Mouse (Mus musculus) hindbrain, embryonic 13.5 days (tissue): ENCODE results near the gene Ifnar1. TPM values are rescaled to one million over a fixed set of nuclear protein-coding genes. Genes with fewer than 3 reads are reported as not detected.
A peak's percentile ranks its signal among the peaks of the same experiment; 100 is the strongest.

ENCODE experiments used
- ATAC-seq: fragments of 200-750 bp; cut with Nextera tagmentation; 2 replicates; pipeline ENCODE4 v1.8.0; 2017; ENCODE audit warnings: moderate TSS enrichment; ENCODE audit not compliant: low FRiP score
- H3K27ac ChIP-seq: fragments of 300-500 bp; sonication (generic); 2 replicates; pipeline ENCODE4 v1.5.1; 2015; ENCODE audit warnings: inconsistent platforms, mild to moderate bottlenecking, moderate library complexity
- H3K27me3 ChIP-seq: fragments of 300-500 bp; sonication (generic); 2 replicates; pipeline ENCODE4 v1.6.1; 2015; ENCODE audit warnings: mild to moderate bottlenecking, inconsistent platforms
- H3K36me3 ChIP-seq: fragments of 300-500 bp; sonication (generic); 2 replicates; pipeline ENCODE4 v1.6.1; 2015; ENCODE audit warnings: mild to moderate bottlenecking, inconsistent platforms
- H3K4me1 ChIP-seq: fragments of 300-500 bp; sonication (generic); replicated peaks from 2 replicates; pipeline ENCODE4 v1.6.1; 2015; ENCODE audit warnings: inconsistent platforms
- H3K4me2 ChIP-seq: fragments of 300-500 bp; sonication (generic); 2 replicates; pipeline ENCODE4 v1.6.1; 2015; ENCODE audit warnings: inconsistent platforms, mild to moderate bottlenecking, moderate library complexity
- H3K4me3 ChIP-seq: fragments of 300-500 bp; sonication (generic); 2 replicates; pipeline ENCODE4 v1.5.1; 2015; ENCODE audit warnings: mild to moderate bottlenecking, inconsistent platforms
- H3K9ac ChIP-seq: fragments of 300-500 bp; sonication (generic); 2 replicates; pipeline ENCODE4 v1.6.1; 2015; ENCODE audit warnings: mild to moderate bottlenecking, inconsistent platforms
- H3K9me3 ChIP-seq: fragments of 300-500 bp; sonication (generic); 2 replicates; pipeline ENCODE4 v1.6.1; 2016; ENCODE audit warnings: inconsistent platforms
- WGBS: fragments of 180-500 bp; shearing (Covaris S2); methylation state at CpG from one replicate; pipeline ENCODE4 v1.1.7; 2015; 5-methylcytosine and 5-hydroxymethylcytosine counted together
- polyA plus RNA-seq: library from polyadenylated mRNA; unstranded; fragments of >200 nt; fragmentation: Nextera tagmentation; extraction: Ambion mirVana; gene quantifications from 2 replicates; pipeline ENCODE4 v1.2.1, GENCODE M21; 2015

The Ifnar1 gene
- polyA plus RNA-seq, 1 experiment from 2014 or later: 48.4 TPM

- Histone ChIP-seq H3K27ac (no peak overlapping the region), H3K4me1 (no peaks in the 10 kb centered on the region), H3K9ac (no peak overlapping the region), H3K4me3 (no peak overlapping the region), H3K9me3 (no peaks in the 10 kb centered on the region), H3K36me3 (no peaks in the 10 kb centered on the region), H3K27me3 (no peaks in the 10 kb centered on the region), H3K4me2 (no peak overlapping the region)
- WGBS: 56% methylated on average over 13 of the region's 13 CpGs
- no peak for ATAC-seq
Observed at GRCm38 (mm10) chr16:91534477-91534876, 49.4 kb downstream of the Ifnar1 start.

- Histone ChIP-seq H3K4me3 (no peak overlapping the region), H3K4me1 (no peaks in the 10 kb centered on the region), H3K36me3 (no peaks in the 10 kb centered on the region), H3K9me3 (no peaks in the 10 kb centered on the region), H3K4me2 (no peak overlapping the region), H3K27ac (no peak overlapping the region), H3K9ac (no peak overlapping the region), H3K27me3 (no peaks in the 10 kb centered on the region)
- WGBS: 87% methylated on average over 6 of the region's 6 CpGs
- ATAC-seq: no peak
Observed at GRCm38 (mm10) chr16:91534888-91535287, 49.9 kb downstream of the Ifnar1 start.

DNA sequence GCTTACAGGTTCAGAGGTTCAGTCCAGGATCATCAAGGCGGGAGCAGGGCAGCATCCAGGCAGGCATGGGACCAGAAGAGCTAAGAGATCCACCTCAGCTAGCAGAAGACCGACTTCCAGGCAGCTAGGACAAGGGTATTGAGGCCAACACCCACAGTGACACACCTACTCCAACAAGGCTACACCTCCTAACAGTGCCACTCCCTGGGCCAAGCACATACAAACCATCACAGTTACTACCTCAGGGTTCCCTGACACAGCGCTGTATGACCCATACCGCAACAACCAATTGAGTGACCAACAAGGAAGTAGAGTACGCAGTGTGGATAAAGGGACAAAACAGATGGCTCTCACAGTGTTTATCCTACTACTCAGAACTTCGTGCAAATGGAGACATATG, 51.3 kb downstream of the Ifnar1 start:
- WGBS: 90% methylated on average over 6 of the region's 6 CpGs
- H3K27ac ChIP-seq: no peak overlapping the region
- ATAC-seq: no peak

DNA sequence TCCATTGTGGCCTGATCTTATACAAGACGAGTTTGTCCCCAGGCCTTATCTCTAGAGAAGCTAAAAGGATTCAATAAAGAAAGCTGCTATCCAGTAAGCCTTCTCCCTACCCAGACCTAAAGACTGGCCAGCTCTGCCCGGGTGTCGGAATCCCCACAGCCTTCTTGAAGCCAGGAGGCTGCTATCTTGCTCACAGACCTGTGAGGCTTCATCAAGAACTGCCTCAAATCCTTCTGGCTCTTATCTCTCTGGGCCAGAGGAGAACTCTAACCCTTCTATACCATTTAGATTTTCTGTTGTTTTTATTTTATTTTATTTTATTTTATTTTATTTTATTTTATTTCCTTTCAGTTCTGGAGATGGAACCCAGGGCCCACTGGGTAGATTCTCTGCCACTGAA, 52.0 kb downstream of the Ifnar1 start:
- Histone ChIP-seq H3K9me3 (no peaks in the 10 kb centered on the region), H3K27ac (no peak overlapping the region), H3K4me3 (no peak overlapping the region), H3K9ac (no peak overlapping the region), H3K36me3 (no peaks in the 10 kb centered on the region), H3K27me3 (no peaks in the 10 kb centered on the region), H3K4me2 (no peak overlapping the region), H3K4me1 (no peaks in the 10 kb centered on the region; the same call in 1 of the 2 replicates)
- ATAC-seq: no peak
- WGBS: 82% methylated on average over 3 of the region's 3 CpGs

More for the DNA sequence above, 51.3 kb downstream of the Ifnar1 start:
- Histone ChIP-seq H3K9me3 (no peaks in the 10 kb centered on the region), H3K36me3 (no peaks in the 10 kb centered on the region), H3K27me3 (no peaks in the 10 kb centered on the region), H3K9ac (no peak overlapping the region), H3K4me2 (no peak overlapping the region), H3K4me1 (no peaks in the 10 kb centered on the region; the same call in 1 of the 2 replicates), H3K4me3 (no peak overlapping the region)

GRCm38 (mm10) chr16:91538051-91538450, 53.0 kb downstream of the Ifnar1 start:
- WGBS: 78% methylated on average over 6 of the region's 6 CpGs
- Histone ChIP-seq H3K4me3 (no peak overlapping the region), H3K27ac (no peak overlapping the region)

DNA sequence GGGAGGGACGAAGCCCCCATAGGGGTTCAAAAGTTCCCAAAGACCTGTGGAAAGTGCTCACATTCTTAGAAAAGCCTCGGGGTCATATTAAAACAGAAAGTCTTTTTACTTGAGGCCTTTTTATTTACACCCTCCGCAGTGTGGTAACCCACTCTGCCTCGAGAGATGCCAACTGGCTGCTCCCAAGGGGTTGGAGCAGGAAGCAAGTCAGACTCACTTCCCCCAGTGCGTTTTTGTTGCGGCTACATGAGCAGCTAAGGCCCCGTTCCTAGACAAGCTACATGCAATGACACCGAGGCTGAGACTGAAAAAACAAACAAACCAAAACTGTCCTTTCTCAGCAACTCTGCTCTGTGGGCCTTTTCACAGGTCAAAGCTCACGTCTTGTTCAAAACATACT, 53.5 kb downstream of the Ifnar1 start:
- Histone ChIP-seq H3K9ac (no peak overlapping the region), H3K4me2 (no peak overlapping the region), H3K4me1 (no peaks in the 10 kb centered on the region; the same call in 1 of the 2 replicates), H3K27me3 (no peaks in the 10 kb centered on the region), H3K27ac (no peak overlapping the region), H3K9me3 (no peaks in the 10 kb centered on the region), H3K36me3 (no peaks in the 10 kb centered on the region), H3K4me3 (no peak overlapping the region)
- whole genome bisulfite sequencing: 73% methylated on average over 9 of the region's 9 CpGs
- no peak for ATAC-seq

More at GRCm38 (mm10) chr16:91538051-91538450, 53.0 kb downstream of the Ifnar1 start:
- no peak overlapping the region for H3K4me2 ChIP-seq
- no peaks in the 10 kb centered on the region; the same call in 1 of the 2 replicates for H3K4me1 ChIP-seq
- no peak overlapping the region for H3K9ac ChIP-seq
- H3K9me3 ChIP-seq: no peaks in the 10 kb centered on the region
- ATAC-seq: no peak
- H3K27me3 ChIP-seq: no peaks in the 10 kb centered on the region
- no peaks in the 10 kb centered on the region for H3K36me3 ChIP-seq

GRCm38 (mm10) chr16:91541573-91542081, 56.6 kb downstream of the Ifnar1 start:
- Histone ChIP-seq H3K36me3 (no peaks in the 10 kb centered on the region), H3K4me3 (no peak overlapping the region), H3K9me3 (no peaks in the 10 kb centered on the region), H3K9ac (no peak overlapping the region), H3K27ac (no peak overlapping the region), H3K4me2 (peak overlapping the region; percentile 36), H3K27me3 (peaks cover 6% of the 10 kb centered on the region; the same call in 1 of the 2 replicates), H3K4me1 (peaks cover 5% of the 10 kb centered on the region)
- WGBS: 37% methylated on average over 10 of the region's 10 CpGs
- ATAC-seq: peak; percentile 40; the same call in 1 of the 2 replicates

GRCm38 (mm10) chr16:91543619-91544018, 58.6 kb downstream of the Ifnar1 start:
- Histone ChIP-seq H3K27ac (no peak overlapping the region), H3K4me3 (no peak overlapping the region), H3K4me1 (peaks cover 19% of the 10 kb centered on the region), H3K27me3 (peaks cover 6% of the 10 kb centered on the region; the same call in 1 of the 2 replicates), H3K9me3 (no peaks in the 10 kb centered on the region), H3K9ac (no peak overlapping the region), H3K36me3 (no peaks in the 10 kb centered on the region), H3K4me2 (no peak overlapping the region)
- WGBS: 92% methylated on average over 1 of the region's 1 CpGs
- no peak for ATAC-seq

DNA sequence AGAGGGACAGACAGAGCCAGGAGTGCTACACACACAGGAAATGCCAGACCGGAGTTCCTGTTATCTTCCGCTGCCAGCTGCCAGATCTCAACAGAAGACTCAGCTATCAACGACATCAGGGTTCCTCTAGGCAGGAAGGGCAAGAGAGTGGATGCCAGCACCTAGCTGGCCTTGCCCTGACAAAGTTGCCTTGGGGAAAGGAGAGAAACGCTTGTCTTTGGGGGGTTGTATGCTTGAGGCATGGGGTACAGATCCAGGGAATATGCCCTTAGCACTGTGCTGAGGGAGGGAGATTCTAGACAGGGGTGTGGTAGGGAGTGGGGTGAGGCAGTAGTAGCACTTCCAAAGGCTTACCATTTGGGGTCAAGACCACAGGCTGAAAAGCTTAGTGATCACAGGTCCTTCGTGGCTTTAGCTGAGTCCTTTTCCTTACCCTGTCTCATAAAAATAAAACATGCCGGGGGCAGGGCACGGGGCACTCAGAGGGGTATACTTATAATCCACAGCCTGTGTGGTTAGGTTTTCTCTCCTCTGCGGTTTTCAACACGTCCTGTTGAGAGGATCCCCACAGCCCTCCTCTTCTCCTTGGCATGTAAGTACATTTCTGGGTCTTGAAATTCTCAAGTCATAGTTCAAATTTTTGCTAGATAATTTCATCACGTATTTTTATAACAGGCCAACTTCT, 60.7 kb downstream of the Ifnar1 start:
- Histone ChIP-seq H3K27ac (no peak overlapping the region), H3K4me3 (no peak overlapping the region), H3K4me2 (no peak overlapping the region), H3K4me1 (peaks cover 33% of the 10 kb centered on the region), H3K9me3 (no peaks in the 10 kb centered on the region), H3K36me3 (no peaks in the 10 kb centered on the region), H3K27me3 (peaks cover 6% of the 10 kb centered on the region; the same call in 1 of the 2 replicates), H3K9ac (no peak overlapping the region)
- ATAC-seq: no peak
- 77% methylated on average over 10 of the region's 10 CpGs for WGBS

DNA sequence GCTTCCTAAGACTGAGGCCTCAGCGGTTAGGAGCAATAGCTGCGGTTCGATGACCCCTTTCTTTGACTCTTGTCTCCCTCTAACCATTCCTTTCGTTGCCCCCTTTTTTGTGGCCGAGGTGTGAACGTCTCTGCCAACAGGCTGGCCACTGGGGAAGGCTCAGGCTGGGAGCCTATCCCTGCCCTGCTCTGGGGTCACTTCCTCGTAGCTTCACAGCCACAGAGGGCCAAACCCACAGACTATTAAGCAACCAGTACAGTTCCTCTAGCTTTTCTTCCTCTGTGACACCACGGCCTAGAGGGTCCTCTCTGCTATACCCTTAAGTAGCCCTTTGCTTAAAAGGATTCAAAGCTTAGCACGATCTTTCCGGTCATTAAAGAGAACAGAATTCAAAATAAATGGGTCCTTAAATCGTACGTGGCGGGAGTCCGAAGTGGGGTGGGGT, 61.4 kb downstream of the Ifnar1 start:
- peak overlapping the region; percentile 76 for H3K4me2 ChIP-seq

GRCm38 (mm10) chr16:91546836-91547741, 62.1 kb downstream of the Ifnar1 start, which contains the start of gene Ifngr2:
Gene Ifngr2, plus strand, starts transcription at chr16:91547072.
- Histone ChIP-seq H3K9ac (peak within 1 kb of the TSS; percentile 93), H3K4me1 (peaks cover 33% of the 10 kb centered on the region), H3K4me2 (peak within 1 kb of the TSS; percentile 76), H3K9me3 (no peaks in the 10 kb centered on the region), H3K27ac (peak within 1 kb of the TSS; percentile 62; the same call in 1 of the 2 replicates), H3K27me3 (peaks cover 6% of the 10 kb centered on the region; the same call in 1 of the 2 replicates), H3K36me3 (no peaks in the 10 kb centered on the region), H3K4me3 (peak within 1 kb of the TSS; percentile 87)
- ATAC-seq: peak; percentile 88
- WGBS: under 1% methylated on average over 49 of the region's 74 CpGs

More for the DNA sequence above, 61.4 kb downstream of the Ifnar1 start:
- Histone ChIP-seq H3K27ac (0 out of 2 replicates have a peak overlapping the region, but pooled peaks have one; percentile 42), H3K27me3 (peaks cover 6% of the 10 kb centered on the region; the same call in 1 of the 2 replicates), H3K36me3 (no peaks in the 10 kb centered on the region), H3K9me3 (no peaks in the 10 kb centered on the region), H3K4me3 (peak overlapping the region; percentile 87), H3K4me1 (peaks cover 33% of the 10 kb centered on the region), H3K9ac (peak overlapping the region; percentile 93)
- ATAC-seq: peak; percentile 55
- 15% methylated on average over 14 of the region's 14 CpGs for WGBS

DNA sequence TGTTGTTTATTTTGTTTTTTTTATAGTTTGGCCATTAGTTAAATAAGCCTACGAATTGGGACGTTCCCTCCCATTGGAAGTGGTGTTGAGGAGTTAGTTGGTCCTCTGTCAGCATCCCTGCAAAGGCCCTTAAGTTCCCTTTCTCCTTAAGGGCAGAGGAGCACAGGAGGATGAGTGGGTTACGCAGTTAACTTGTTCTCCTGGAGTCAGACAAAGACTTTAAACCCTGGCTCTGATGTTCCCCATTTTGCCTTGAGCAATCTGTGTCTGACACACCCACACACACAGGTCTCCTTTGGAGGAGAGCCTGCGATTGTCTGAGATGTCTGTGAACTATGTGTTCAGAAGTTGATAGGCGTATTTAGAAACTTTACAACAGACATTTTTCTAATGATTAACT, 62.9 kb downstream of the Ifnar1 start:
- H3K27me3 ChIP-seq: peaks cover 6% of the 10 kb centered on the region; the same call in 1 of the 2 replicates
- H3K36me3 ChIP-seq: no peaks in the 10 kb centered on the region
- H3K9me3 ChIP-seq: no peaks in the 10 kb centered on the region
- H3K4me1 ChIP-seq: peaks cover 35% of the 10 kb centered on the region
- peak overlapping the region; percentile 76 for H3K4me2 ChIP-seq
- ATAC-seq: no peak
- no peak overlapping the region for H3K27ac ChIP-seq
- H3K4me3 ChIP-seq: peak overlapping the region; percentile 87
- H3K9ac ChIP-seq: peak overlapping the region; percentile 93
- 50% methylated on average over 5 of the region's 5 CpGs for WGBS
